8 mouse cellular contexts compared by ENCODE assay signal in genomic region chr2:31787029-31787428, GRCm38 (mm10). TPM values are rescaled to one million over a fixed set of nuclear protein-coding genes. Genes with fewer than 3 reads are reported as not detected.
DNase-seq lines count a peak whose midpoint lies in the region; ATAC-seq lines count a peak whose summit lies in the region.

No protein-coding gene starts in this region.

- ATAC-seq in midbrain, embryonic 15.5 days (replicated peaks), result no peak
- ATAC-seq in frontal cortex, adult (ENCODE audit: low TSS enrichment), result peak; percentile 75
- no peak for ATAC-seq in liver, embryonic 13.5 days (ENCODE audit: low read depth)

- DNase-seq in midbrain, embryonic 10.5 days (ENCODE audit: low spot score), result peak; percentile 84
- DNase-seq in c-Kit-positive CD71-negative TER-119-negative erythroid progenitor cells, embryonic 14.5 days (ENCODE audit: low read depth), result peak; percentile 68
- peak; percentile 92 for DNase-seq in kidney, postnatal 10 days
- DNase-seq in liver, embryonic 13.5 days, result peak; percentile 49
- DNase-seq in retina, postnatal 7 days (ENCODE audit: low read depth, low spot score), result peak; percentile 72
- DNase-seq in urinary bladder, adult 2 months (ENCODE audit: low spot score), result peak; percentile 59

- no peak overlapping the region for H3K4me2 ChIP-seq in midbrain, embryonic 15.5 days
- H3K4me2 ChIP-seq in liver, embryonic 13.5 days, result no peak overlapping the region

- no peaks in the 10 kb centered on the region for H3K9me3 ChIP-seq in midbrain, embryonic 10.5 days (replicated peaks)
- H3K9me3 ChIP-seq in midbrain, embryonic 15.5 days, result no peaks in the 10 kb centered on the region
- no peaks in the 10 kb centered on the region for H3K9me3 ChIP-seq in liver, embryonic 13.5 days (replicated peaks)

- H3K9ac ChIP-seq in midbrain, embryonic 15.5 days, result no peak overlapping the region
- H3K9ac ChIP-seq in liver, embryonic 13.5 days, result no peak overlapping the region

- H3K4me1 ChIP-seq in midbrain, embryonic 10.5 days, result peaks cover 13% of the 10 kb centered on the region
- H3K4me1 ChIP-seq in midbrain, embryonic 15.5 days, result peaks cover 9% of the 10 kb centered on the region; the same call in 1 of the 2 replicates
- H3K4me1 ChIP-seq in liver, embryonic 13.5 days (replicated peaks), result no peaks in the 10 kb centered on the region

- no peaks in the 10 kb centered on the region for H3K27me3 ChIP-seq in midbrain, embryonic 10.5 days (ENCODE audit: low read depth, poor library complexity, severe bottlenecking)
- no peaks in the 10 kb centered on the region for H3K27me3 ChIP-seq in midbrain, embryonic 15.5 days (replicated peaks)
- no peaks in the 10 kb centered on the region for H3K27me3 ChIP-seq in liver, embryonic 13.5 days

- WGBS in midbrain, embryonic 10.5 days, result 23% methylated on average over 7 of the region's 7 CpGs
- 13% methylated on average over 7 of the region's 7 CpGs for WGBS in midbrain, embryonic 15.5 days
- 25% methylated on average over 7 of the region's 7 CpGs for WGBS in liver, embryonic 13.5 days (ENCODE audit: insufficient replicate concordance)

- no peak overlapping the region for H3K4me3 ChIP-seq in midbrain, embryonic 10.5 days
- H3K4me3 ChIP-seq in midbrain, embryonic 15.5 days, result no peak overlapping the region
- H3K4me3 ChIP-seq in liver, embryonic 13.5 days (replicated peaks), result no peak overlapping the region

- no peak overlapping the region for H3K27ac ChIP-seq in midbrain, embryonic 10.5 days (replicated peaks)
- H3K27ac ChIP-seq in midbrain, embryonic 15.5 days, result no peak overlapping the region
- H3K27ac ChIP-seq in liver, embryonic 13.5 days, result no peak overlapping the region

- H3K36me3 ChIP-seq in midbrain, embryonic 10.5 days, result peaks cover 99% of the 10 kb centered on the region
- H3K36me3 ChIP-seq in midbrain, embryonic 15.5 days (replicated peaks), result peaks cover 6% of the 10 kb centered on the region; the same call in 1 of the 2 replicates
- peaks cover 87% of the 10 kb centered on the region for H3K36me3 ChIP-seq in liver, embryonic 13.5 days

RNA-seq across cellular contexts. Expression of gene Qrfp, which starts 23.4 kb away (rescaled TPM):
- polyA plus RNA-seq in midbrain, embryonic 10.5 days (2016; fragmentation: Nextera tagmentation; extraction: Ambion mirVana), result 0.05 and 0.17 TPM in 2 replicates
- polyA plus RNA-seq in midbrain, embryonic 15.5 days (2015; fragmentation: Nextera tagmentation; extraction: Ambion mirVana), result 0.05 and 0.09 TPM in 2 replicates
- 0.07 TPM in 1 of 2 replicates, not detected in the other for polyA plus RNA-seq in liver, embryonic 13.5 days (2015; fragmentation: Nextera tagmentation; extraction: Ambion mirVana)
- 0.03 TPM in 2 replicates for polyA plus RNA-seq in urinary bladder, adult 2 months (2012; rRNA removed)

RNA-seq across cellular contexts. Expression of gene Fibcd1, which starts 58.8 kb away (rescaled TPM):
- 1.2 and 1.5 TPM in 2 replicates for polyA plus RNA-seq in midbrain, embryonic 10.5 days (2016; fragmentation: Nextera tagmentation; extraction: Ambion mirVana)
- polyA plus RNA-seq in midbrain, embryonic 15.5 days (2015; fragmentation: Nextera tagmentation; extraction: Ambion mirVana), result 19.6 and 20.2 TPM in 2 replicates
- 0.03 TPM in 1 of 2 replicates, not detected in the other for polyA plus RNA-seq in liver, embryonic 13.5 days (2015; fragmentation: Nextera tagmentation; extraction: Ambion mirVana)
- 0.01 and 0.04 TPM in 2 replicates for polyA plus RNA-seq in urinary bladder, adult 2 months (2012; rRNA removed)
